Mouse (Mus musculus) liver, postnatal 0 days (tissue): Measurements from ENCODE around the gene Cbx4.

Source experiments
- CTCF ChIP-seq: sonication (generic); IDR thresholded peaks from 2 replicates; pipeline ENCODE4 v1.5.1; 2016; ENCODE audit warnings: antibody characterized with exemption, low read depth
- EP300 ChIP-seq: IDR thresholded peaks from 2 replicates; pipeline ENCODE4 v1.6.1; 2016; ENCODE audit warnings: antibody characterized with exemption, low read depth, mild to moderate bottlenecking

DNA sequence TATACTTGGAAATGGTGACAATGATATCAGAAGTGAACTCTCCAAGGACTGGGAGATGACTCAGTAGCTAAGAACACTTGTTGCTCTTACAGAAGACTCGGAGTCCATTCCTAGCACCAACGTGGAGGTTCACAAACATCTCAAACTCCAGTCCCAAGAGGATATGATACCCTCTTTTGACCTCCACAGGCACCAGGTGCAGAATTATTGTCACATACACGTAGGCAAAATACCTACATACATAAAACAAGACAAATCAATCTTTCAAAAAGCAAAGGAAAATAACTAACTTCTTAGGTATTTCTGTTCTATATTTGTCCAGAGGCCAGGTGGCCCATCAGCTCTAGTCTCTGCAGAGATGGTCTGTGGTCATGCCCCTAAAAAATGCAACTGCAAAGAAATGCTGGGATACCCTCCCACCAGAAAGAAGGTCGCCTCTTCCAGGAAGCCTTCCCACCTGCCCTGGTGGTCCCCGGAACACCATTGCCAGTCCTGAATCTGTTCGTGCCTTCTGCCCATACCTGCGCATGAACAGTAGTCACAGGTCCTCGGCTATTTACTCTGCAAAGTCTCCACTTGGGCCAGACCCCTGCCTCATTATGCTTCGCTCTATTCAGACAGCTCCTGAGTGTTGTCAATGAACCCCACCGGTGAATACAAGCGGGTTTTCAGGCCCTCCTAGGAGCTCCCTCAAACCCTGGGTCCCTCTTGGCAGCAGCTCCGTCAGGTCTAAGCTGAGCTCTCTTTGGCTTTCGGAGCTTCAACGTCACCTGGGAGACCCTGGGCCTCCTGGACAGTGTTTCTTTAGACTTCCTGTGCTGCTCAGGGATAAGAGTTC is 46.4 kb upstream of the Cbx4 start:
- TF ChIP-seq CTCF (no peak), EP300 (no peak)
